Mouse (Mus musculus): ENCODE results near the gene Mmp14.

The Mmp14 gene

GRCm38 (mm10) chr14:54474744-54475143 lies 43.3 kb downstream of the Mmp14 start:
- DNase-seq (ENCODE audit: extremely low spot score, low read depth, low spot score): no peak

- DNase-seq (ENCODE audit: extremely low spot score, low read depth, low spot score): no peak
Measured at GRCm38 (mm10) chr14:54475941-54476844, 44.8 kb downstream of the Mmp14 start, which contains the start of gene Rem2. Rem2 (plus strand) TSS chr14:54476100.

GRCm38 (mm10) chr14:54477172-54477909 lies 45.9 kb downstream of the Mmp14 start:
- no peak for DNase-seq (ENCODE audit: extremely low spot score, low read depth, low spot score)

GRCm38 (mm10) chr14:54479451-54479920 lies 48.1 kb downstream of the Mmp14 start:
- no peak for DNase-seq (ENCODE audit: extremely low spot score, low read depth, low spot score)

GRCm38 (mm10) chr14:54480673-54481072 lies 49.3 kb downstream of the Mmp14 start:
- no peak for DNase-seq (ENCODE audit: extremely low spot score, low read depth, low spot score)

- no peak for DNase-seq (ENCODE audit: extremely low spot score, low read depth, low spot score)
Measured at GRCm38 (mm10) chr14:54481402-54481801, 50.0 kb downstream of the Mmp14 start.

GRCm38 (mm10) chr14:54482498-54482897 lies 51.1 kb downstream of the Mmp14 start:
- DNase-seq (ENCODE audit: extremely low spot score, low read depth, low spot score): no peak

GRCm38 (mm10) chr14:54485899-54486298 lies 54.5 kb downstream of the Mmp14 start:
- DNase-seq (ENCODE audit: extremely low spot score, low read depth, low spot score): no peak

GRCm38 (mm10) chr14:54487732-54488131 lies 56.3 kb downstream of the Mmp14 start:
- DNase-seq (ENCODE audit: extremely low spot score, low read depth, low spot score): no peak

GRCm38 (mm10) chr14:54488350-54488749 lies 56.9 kb downstream of the Mmp14 start:
- DNase-seq (ENCODE audit: extremely low spot score, low read depth, low spot score): no peak

GRCm38 (mm10) chr14:54492345-54493131 lies 61.1 kb downstream of the Mmp14 start:
- DNase-seq (ENCODE audit: extremely low spot score, low read depth, low spot score): no peak

GRCm38 (mm10) chr14:54493236-54493635 lies 61.8 kb downstream of the Mmp14 start:
- DNase-seq (ENCODE audit: extremely low spot score, low read depth, low spot score): no peak

GRCm38 (mm10) chr14:54494234-54494633 lies 62.8 kb downstream of the Mmp14 start:
- no peak for DNase-seq (ENCODE audit: extremely low spot score, low read depth, low spot score)
